Mouse (Mus musculus) hindbrain, embryonic 11.5 days (tissue): ENCODE measurements at regions not wholly inside any gene's neighbourhood (a gene's known extent, or its start where the extent isn't known, plus 50 kb on each side); places are given as distances from the start of the nearest gene placed in this dataset.

Experiments used
- ATAC-seq: fragments of 200-750 bp; cut with Nextera tagmentation; 2 replicates; pipeline ENCODE4 v1.8.0; 2017; ENCODE audit warnings: mild to moderate bottlenecking, moderate TSS enrichment, moderate library complexity; ENCODE audit not compliant: low FRiP score
- DNase-seq: peaks from one replicate; pipeline ENCODE4 v3.0.0-alpha.2; 2015; ENCODE audit warnings: low spot score
- H3K27ac ChIP-seq: fragments of 300-500 bp; sonication (generic); 2 replicates; pipeline ENCODE4 v1.5.1; 2014; ENCODE audit warnings: mild to moderate bottlenecking, low read depth, low read length
- H3K27me3 ChIP-seq: fragments of 300-500 bp; sonication (generic); 2 replicates; pipeline ENCODE4 v1.6.1; 2014; ENCODE audit warnings: mild to moderate bottlenecking, low read length, moderate library complexity, mixed read lengths; ENCODE audit not compliant: control insufficient read depth, insufficient read depth
- H3K36me3 ChIP-seq: fragments of 300-500 bp; sonication (generic); 2 replicates; pipeline ENCODE4 v1.6.1; 2014; ENCODE audit warnings: mild to moderate bottlenecking, low read length, moderate library complexity, mixed read lengths; ENCODE audit not compliant: control insufficient read depth, insufficient read depth
- H3K4me1 ChIP-seq: fragments of 300-500 bp; sonication (generic); replicated peaks from 2 replicates; pipeline ENCODE4 v1.6.1; 2014; ENCODE audit warnings: low read length, mixed read lengths; ENCODE audit not compliant: control insufficient read depth, insufficient read depth
- H3K4me2 ChIP-seq: fragments of 300-500 bp; sonication (generic); replicated peaks from 2 replicates; pipeline ENCODE4 v1.6.1; 2014; ENCODE audit warnings: mild to moderate bottlenecking, low read depth, low read length
- H3K4me3 ChIP-seq: fragments of 300-500 bp; sonication (generic); 2 replicates; pipeline ENCODE4 v1.5.1; 2014; ENCODE audit warnings: low read depth, low read length
- H3K9ac ChIP-seq: fragments of 300-500 bp; sonication (generic); 2 replicates; pipeline ENCODE4 v1.6.1; 2014; ENCODE audit warnings: low read depth, low read length
- H3K9me3 ChIP-seq: fragments of 300-500 bp; sonication (generic); 2 replicates; pipeline ENCODE4 v1.6.1; 2016; ENCODE audit warnings: low read length; ENCODE audit not compliant: control insufficient read depth
- WGBS: fragments of 180-500 bp; shearing (Covaris S2); extraction: QIAGEN DNeasy Blood & Tissue Kit; methylation state at CpG from one replicate; pipeline ENCODE4 v1.1.7; 2014; 5-methylcytosine and 5-hydroxymethylcytosine counted together

GRCm38 (mm10) chr3:37882417-37882816, 158.1 kb upstream of the Gm5148 start:
- no peak for DNase-seq
- H3K27ac ChIP-seq = no peak overlapping the region
- no peak for ATAC-seq
- no peak overlapping the region for H3K9ac ChIP-seq
- H3K4me2 ChIP-seq = no peak overlapping the region
- 53% methylated on average over 5 of the region's 5 CpGs for WGBS
- H3K4me3 ChIP-seq = no peak overlapping the region
- no peaks in the 10 kb centered on the region for H3K4me1 ChIP-seq
- H3K9me3 ChIP-seq = no peaks in the 10 kb centered on the region
- H3K36me3 ChIP-seq = no peaks in the 10 kb centered on the region
- H3K27me3 ChIP-seq = no peaks in the 10 kb centered on the region

- Histone ChIP-seq H3K36me3 (no peaks in the 10 kb centered on the region), H3K4me1 (no peaks in the 10 kb centered on the region), H3K9me3 (no peaks in the 10 kb centered on the region), H3K4me2 (no peak overlapping the region), H3K4me3 (no peak overlapping the region), H3K9ac (no peak overlapping the region), H3K27me3 (no peaks in the 10 kb centered on the region), H3K27ac (no peak overlapping the region)
- no peak for DNase-seq
- no peak for ATAC-seq
- WGBS = 84% methylated on average over 2 of the region's 2 CpGs
Measured at GRCm38 (mm10) chr3:37881016-37881415, 156.7 kb upstream of the Gm5148 start.

GRCm38 (mm10) chr3:37879056-37879455, 154.8 kb upstream of the Gm5148 start:
- no peak for DNase-seq
- H3K4me1 ChIP-seq = no peaks in the 10 kb centered on the region; the same call in 1 of the 2 replicates
- H3K4me3 ChIP-seq = no peak overlapping the region
- no peak overlapping the region for H3K27ac ChIP-seq
- H3K9ac ChIP-seq = no peak overlapping the region
- no peak overlapping the region for H3K4me2 ChIP-seq
- 52% methylated on average over 6 of the region's 6 CpGs for WGBS
- H3K9me3 ChIP-seq = no peaks in the 10 kb centered on the region
- no peaks in the 10 kb centered on the region for H3K27me3 ChIP-seq
- no peaks in the 10 kb centered on the region for H3K36me3 ChIP-seq
- ATAC-seq = no peak

- 85% methylated on average over 13 of the region's 13 CpGs for WGBS
- H3K27ac ChIP-seq = no peak overlapping the region
- ATAC-seq = no peak
- no peak for DNase-seq
- H3K36me3 ChIP-seq = no peaks in the 10 kb centered on the region
- H3K4me1 ChIP-seq = no peaks in the 10 kb centered on the region; the same call in 1 of the 2 replicates
- H3K4me3 ChIP-seq = no peak overlapping the region
- no peaks in the 10 kb centered on the region for H3K9me3 ChIP-seq
- no peaks in the 10 kb centered on the region for H3K27me3 ChIP-seq
- no peak overlapping the region for H3K4me2 ChIP-seq
- no peak overlapping the region for H3K9ac ChIP-seq
Measured at GRCm38 (mm10) chr3:37876016-37876765, 151.9 kb upstream of the Gm5148 start.

- H3K9ac ChIP-seq = no peak overlapping the region
- peak; percentile 43; the same call in 1 of the 2 replicates for ATAC-seq
- no peak overlapping the region for H3K4me3 ChIP-seq
- DNase-seq = peak; percentile 20
- no peak overlapping the region for H3K27ac ChIP-seq
- no peaks in the 10 kb centered on the region for H3K36me3 ChIP-seq
- no peaks in the 10 kb centered on the region for H3K9me3 ChIP-seq
- no peaks in the 10 kb centered on the region for H3K27me3 ChIP-seq
- 40% methylated on average over 6 of the region's 6 CpGs for WGBS
- no peak overlapping the region for H3K4me2 ChIP-seq
- no peaks in the 10 kb centered on the region; the same call in 1 of the 2 replicates for H3K4me1 ChIP-seq
Measured at GRCm38 (mm10) chr3:37875331-37876015, 151.2 kb upstream of the Gm5148 start.

- no peak overlapping the region for H3K27ac ChIP-seq
- H3K4me2 ChIP-seq = no peak overlapping the region
- H3K9me3 ChIP-seq = no peaks in the 10 kb centered on the region
- 90% methylated on average over 6 of the region's 6 CpGs for WGBS
- ATAC-seq (no peak), DNase-seq (no peak)
- H3K4me1 ChIP-seq = no peaks in the 10 kb centered on the region; the same call in 1 of the 2 replicates
- H3K9ac ChIP-seq = no peak overlapping the region
- no peak overlapping the region for H3K4me3 ChIP-seq
- no peaks in the 10 kb centered on the region for H3K36me3 ChIP-seq
- H3K27me3 ChIP-seq = no peaks in the 10 kb centered on the region
Measured at GRCm38 (mm10) chr3:37874864-37875263, 150.6 kb upstream of the Gm5148 start.

- H3K4me3 ChIP-seq = no peak overlapping the region
- ATAC-seq (no peak), DNase-seq (no peak)
- no peaks in the 10 kb centered on the region for H3K9me3 ChIP-seq
- WGBS = 91% methylated on average over 1 of the region's 1 CpGs
- H3K4me2 ChIP-seq = no peak overlapping the region
- no peak overlapping the region for H3K9ac ChIP-seq
- no peaks in the 10 kb centered on the region for H3K27me3 ChIP-seq
- H3K4me1 ChIP-seq = no peaks in the 10 kb centered on the region; the same call in 1 of the 2 replicates
- H3K27ac ChIP-seq = no peak overlapping the region
- no peaks in the 10 kb centered on the region for H3K36me3 ChIP-seq
Measured at GRCm38 (mm10) chr3:37874346-37874745, 150.1 kb upstream of the Gm5148 start.

- Histone ChIP-seq H3K4me3 (no peak overlapping the region), H3K4me2 (no peak overlapping the region), H3K9me3 (no peaks in the 10 kb centered on the region), H3K36me3 (no peaks in the 10 kb centered on the region), H3K9ac (no peak overlapping the region), H3K27ac (no peak overlapping the region), H3K27me3 (no peaks in the 10 kb centered on the region), H3K4me1 (no peaks in the 10 kb centered on the region; the same call in 1 of the 2 replicates)
- DNase-seq = no peak
- ATAC-seq = no peak
- 77% methylated on average over 3 of the region's 3 CpGs for WGBS
Measured at GRCm38 (mm10) chr3:37872329-37872728, 148.0 kb upstream of the Gm5148 start.

- Histone ChIP-seq H3K4me1 (no peaks in the 10 kb centered on the region; the same call in 1 of the 2 replicates), H3K9ac (no peak overlapping the region), H3K27me3 (no peaks in the 10 kb centered on the region), H3K4me3 (no peak overlapping the region), H3K36me3 (no peaks in the 10 kb centered on the region), H3K4me2 (no peak overlapping the region), H3K9me3 (no peaks in the 10 kb centered on the region), H3K27ac (no peak overlapping the region)
- DNase-seq (no peak), ATAC-seq (no peak)
- 70% methylated on average over 4 of the region's 4 CpGs for WGBS
Measured at GRCm38 (mm10) chr3:37871076-37871475, 146.8 kb upstream of the Gm5148 start.
